Mouse (Mus musculus): ENCODE results near the gene Neu3. TPM values are rescaled to one million over a fixed set of nuclear protein-coding genes. Genes with fewer than 3 reads are reported as not detected.
A peak's percentile ranks its signal among the peaks of the same experiment; 100 is the strongest.
"Not testable (repeated sequence)": the region's sequence is repeated elsewhere in the genome, so short reads cannot be mapped to it uniquely, and the experiment has no call there.

Gene Neu3
- total RNA-seq, 2 experiments from 2014 or later: 3.8 to 11.9 TPM

GRCm38 (mm10) chr7:99836781-99837180 lies 8.6 kb upstream of the Neu3 start:
- ATAC-seq (replicated peaks; ENCODE audit: low FRiP score, poor library complexity, severe bottlenecking): no peak

GRCm38 (mm10) chr7:99834314-99834853 lies 6.2 kb upstream of the Neu3 start:
- ATAC-seq (replicated peaks; ENCODE audit: low FRiP score, poor library complexity, severe bottlenecking): no peak

DNA sequence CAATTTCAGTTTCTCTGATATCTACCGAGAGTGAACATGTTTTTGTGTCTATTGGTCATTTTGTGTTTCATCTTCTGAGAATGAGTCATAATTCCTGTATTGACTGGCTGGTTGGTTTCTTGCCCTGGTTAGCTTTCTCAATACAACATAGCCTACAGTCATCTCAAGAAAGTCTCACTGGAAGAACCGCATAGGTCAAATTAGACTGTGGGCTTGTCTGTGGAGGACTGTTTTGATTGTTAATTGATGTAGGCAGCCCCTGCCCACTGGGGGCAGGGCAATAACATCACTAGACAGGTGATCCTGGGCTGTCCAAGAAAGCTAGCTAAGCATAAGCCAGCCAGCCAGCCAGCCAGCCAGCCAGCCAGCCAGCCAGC lies 5.6 kb upstream of the Neu3 start:
- no peak for ATAC-seq (replicated peaks; ENCODE audit: low FRiP score, poor library complexity, severe bottlenecking)

- ATAC-seq (replicated peaks; ENCODE audit: low FRiP score, poor library complexity, severe bottlenecking): no peak
Measured at GRCm38 (mm10) chr7:99833115-99833845, 5.1 kb upstream of the Neu3 start.

GRCm38 (mm10) chr7:99826096-99826495 lies 2.1 kb downstream of the Neu3 start:
- no peak for ATAC-seq (replicated peaks; ENCODE audit: low FRiP score, poor library complexity, severe bottlenecking)

DNA sequence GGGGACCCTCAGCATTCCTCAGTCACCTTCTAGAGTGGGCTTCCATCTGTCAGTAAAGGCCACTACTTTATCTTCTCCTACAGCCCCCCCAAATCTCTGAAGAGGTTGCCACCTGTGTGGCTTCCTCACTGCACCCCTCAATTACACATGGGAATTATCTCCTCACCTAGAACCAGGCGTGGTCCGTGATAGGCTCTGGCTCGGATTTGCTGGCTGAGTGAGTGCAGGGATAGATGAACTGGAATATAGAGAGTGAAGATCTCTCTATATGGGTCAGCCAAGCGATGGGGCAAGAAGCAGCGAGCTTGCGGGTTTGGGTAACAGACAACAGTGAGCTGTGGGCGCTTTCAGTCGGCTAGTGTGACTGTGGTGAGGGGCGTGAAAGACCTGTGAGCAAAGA lies 2.7 kb downstream of the Neu3 start:
- no peak for ATAC-seq (replicated peaks; ENCODE audit: low FRiP score, poor library complexity, severe bottlenecking)

- ATAC-seq (replicated peaks; ENCODE audit: low FRiP score, poor library complexity, severe bottlenecking): peak; percentile 22
Measured at GRCm38 (mm10) chr7:99824649-99825483, 3.4 kb downstream of the Neu3 start.

DNA sequence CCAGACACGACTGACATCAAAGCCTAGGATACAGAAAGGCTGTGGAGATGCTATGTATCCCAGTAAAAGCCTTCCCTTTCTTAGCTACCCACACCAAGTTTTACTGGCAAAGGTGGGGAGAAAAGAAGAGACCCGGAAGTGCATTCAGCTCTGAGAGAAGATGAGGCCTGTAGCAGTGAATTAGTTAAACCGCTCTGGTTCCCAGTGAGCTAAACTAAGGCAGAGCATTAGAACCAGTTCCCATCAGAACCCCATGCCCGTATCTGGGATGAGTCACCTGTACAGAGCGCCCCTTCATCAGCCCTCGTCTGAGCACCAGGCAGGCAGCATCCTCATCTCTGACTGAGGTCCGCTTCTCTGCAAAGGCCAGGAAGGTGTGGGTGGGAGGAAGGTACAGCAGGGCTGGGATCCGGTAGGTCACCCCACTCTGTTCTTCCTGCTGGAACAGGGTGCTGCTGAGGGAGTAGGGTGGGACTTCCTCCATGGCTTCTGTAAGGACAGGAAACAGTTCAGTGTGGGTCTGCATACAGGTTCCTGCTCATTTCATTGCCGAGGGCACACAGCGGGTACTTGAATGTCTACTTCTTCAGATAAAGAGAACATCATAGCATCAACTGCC lies 5.1 kb downstream of the Neu3 start:
- no peak for ATAC-seq (replicated peaks; ENCODE audit: low FRiP score, poor library complexity, severe bottlenecking)

DNA sequence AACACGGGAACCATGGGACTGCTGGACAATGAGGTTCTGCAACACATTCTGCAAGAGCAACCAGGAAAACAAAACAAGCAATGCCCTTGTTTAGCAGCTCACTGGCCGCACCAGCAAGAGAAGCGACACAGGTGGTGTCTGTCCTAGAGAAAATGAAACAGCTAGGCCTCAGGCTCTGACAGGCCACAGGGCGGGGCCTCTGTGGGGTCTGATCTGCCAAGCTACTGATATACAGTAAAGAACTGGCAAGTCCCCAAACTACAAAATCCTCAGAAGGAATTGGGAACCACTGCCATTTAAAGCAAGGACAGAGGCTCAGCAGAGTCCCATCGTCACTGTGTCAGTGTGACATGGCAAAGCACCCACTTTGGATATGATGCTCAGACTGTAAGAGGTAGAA lies 5.8 kb downstream of the Neu3 start:
- ATAC-seq (replicated peaks; ENCODE audit: low FRiP score, poor library complexity, severe bottlenecking): peak; percentile 87

- ATAC-seq (replicated peaks; ENCODE audit: low FRiP score, poor library complexity, severe bottlenecking): peak; percentile 58
Measured at GRCm38 (mm10) chr7:99821953-99822352, 6.3 kb downstream of the Neu3 start.

DNA sequence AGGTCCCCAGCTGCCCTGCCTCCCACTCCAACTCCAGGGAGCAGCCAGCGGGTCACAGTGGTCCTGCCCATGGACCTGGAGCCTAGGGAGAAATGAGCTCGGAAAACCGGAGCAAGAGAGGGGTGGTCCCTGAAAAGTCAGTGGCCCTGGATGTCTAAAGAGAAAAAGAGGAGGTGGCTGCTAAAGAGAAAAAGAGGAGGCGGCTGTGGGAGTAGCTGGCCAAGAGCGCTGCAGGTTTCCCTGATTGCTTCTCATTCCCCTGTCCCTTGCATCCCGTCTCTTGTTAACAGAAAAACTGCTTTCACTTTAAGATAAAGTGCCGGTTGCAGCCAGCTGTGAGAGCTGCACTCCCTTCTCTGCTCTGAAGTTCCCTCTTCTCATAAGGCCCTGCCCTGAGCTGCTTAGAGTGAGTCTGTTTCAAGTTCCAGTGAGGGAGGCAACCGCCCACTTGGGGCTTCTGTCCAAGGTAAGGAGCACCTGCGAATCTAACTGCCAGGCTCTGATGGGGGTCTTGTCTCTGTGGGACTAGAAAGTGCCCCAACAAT lies 10.0 kb downstream of the Neu3 start:
- ATAC-seq (replicated peaks; ENCODE audit: low FRiP score, poor library complexity, severe bottlenecking): not testable (repeated sequence)

- ATAC-seq (replicated peaks; ENCODE audit: low FRiP score, poor library complexity, severe bottlenecking): peak; percentile 72
Measured at GRCm38 (mm10) chr7:99813394-99813793, 14.8 kb downstream of the Neu3 start.

DNA sequence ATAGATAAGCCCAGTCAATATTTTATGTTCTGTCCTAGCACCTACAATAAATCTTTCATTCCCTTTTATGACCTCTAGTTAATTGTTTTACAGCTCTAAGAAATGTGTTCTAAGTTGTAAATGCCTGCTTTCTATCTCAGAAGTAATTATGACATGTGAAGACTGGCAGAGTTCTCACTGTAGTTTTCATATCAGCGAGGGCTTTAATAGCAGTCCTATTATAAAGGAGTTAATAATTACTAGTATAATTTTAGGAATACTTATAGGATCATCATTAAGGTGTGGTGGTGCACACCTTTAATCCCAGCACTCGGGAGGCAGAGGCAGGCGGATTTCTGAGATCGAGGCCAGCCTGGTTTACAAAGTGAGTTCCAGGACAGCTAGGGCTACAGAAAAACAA lies 16.6 kb downstream of the Neu3 start:
- no peak for ATAC-seq (replicated peaks; ENCODE audit: low FRiP score, poor library complexity, severe bottlenecking)

DNA sequence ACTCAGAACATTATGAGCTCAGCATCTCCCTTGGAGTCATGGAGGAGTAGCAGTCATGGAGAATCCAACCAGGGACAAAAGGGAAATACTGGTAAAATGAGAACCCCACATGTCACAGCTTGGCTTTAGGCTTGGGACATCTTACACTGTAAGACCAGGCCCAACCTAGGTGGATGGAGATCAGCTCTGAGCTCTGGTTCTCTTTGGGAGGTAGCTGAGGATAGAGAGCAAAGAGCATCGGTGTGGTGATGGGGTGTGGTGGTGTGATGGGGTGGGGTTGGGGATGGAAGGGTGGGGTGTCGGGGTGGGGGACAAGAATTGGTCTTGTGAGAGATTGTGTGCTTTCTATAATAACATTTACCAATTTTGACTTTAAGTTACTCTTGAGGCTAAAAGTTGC lies 17.4 kb downstream of the Neu3 start:
- ATAC-seq (replicated peaks; ENCODE audit: low FRiP score, poor library complexity, severe bottlenecking): no peak

DNA sequence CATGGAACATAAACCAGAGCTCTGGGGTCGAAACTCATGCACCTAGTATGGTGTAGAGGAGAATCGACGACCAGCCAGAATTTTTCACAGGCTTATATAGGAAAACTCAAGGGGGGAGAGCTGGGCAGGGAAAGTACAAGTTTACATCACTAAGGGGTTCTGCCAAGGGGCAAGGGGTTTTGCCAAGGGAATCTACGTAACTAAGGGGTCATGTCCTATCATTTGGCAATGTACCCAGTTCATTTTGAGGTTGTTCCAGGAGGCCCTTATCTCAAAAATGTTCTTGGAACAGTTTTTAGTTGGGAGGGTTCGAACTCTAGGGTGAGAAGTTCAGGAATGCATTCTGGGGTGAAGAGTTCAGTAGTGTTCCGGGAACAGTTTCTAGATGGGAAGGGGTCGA lies 21.2 kb downstream of the Neu3 start:
- ATAC-seq (replicated peaks; ENCODE audit: low FRiP score, poor library complexity, severe bottlenecking): not testable (repeated sequence)

GRCm38 (mm10) chr7:99805340-99805739 lies 22.9 kb downstream of the Neu3 start:
- no peak for ATAC-seq (replicated peaks; ENCODE audit: low FRiP score, poor library complexity, severe bottlenecking)

- ATAC-seq (replicated peaks; ENCODE audit: low FRiP score, poor library complexity, severe bottlenecking): peak; percentile 60
Measured at GRCm38 (mm10) chr7:99804033-99804432, 24.2 kb downstream of the Neu3 start.

DNA sequence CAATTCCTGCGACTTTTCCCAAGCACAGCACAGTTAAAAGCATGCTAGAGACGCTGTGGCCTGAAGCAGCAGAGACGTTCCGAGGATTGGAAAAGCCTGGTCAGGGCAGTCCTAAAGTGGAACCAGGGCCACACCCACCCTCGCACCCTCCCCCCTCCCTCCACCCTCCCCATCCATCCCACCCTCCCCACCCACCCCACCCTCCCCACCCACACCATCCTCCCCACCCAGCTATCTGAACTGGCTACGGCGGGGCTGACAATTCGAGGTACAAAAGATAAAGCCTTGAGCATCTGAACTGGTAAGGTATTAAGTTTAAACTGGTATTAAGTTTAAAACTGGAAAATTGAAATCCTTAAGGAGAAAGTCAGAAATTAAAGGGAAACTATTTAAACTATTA lies 24.7 kb downstream of the Neu3 start:
- ATAC-seq (replicated peaks; ENCODE audit: low FRiP score, poor library complexity, severe bottlenecking): peak; percentile 48; the same call in 1 of the 2 replicates

DNA sequence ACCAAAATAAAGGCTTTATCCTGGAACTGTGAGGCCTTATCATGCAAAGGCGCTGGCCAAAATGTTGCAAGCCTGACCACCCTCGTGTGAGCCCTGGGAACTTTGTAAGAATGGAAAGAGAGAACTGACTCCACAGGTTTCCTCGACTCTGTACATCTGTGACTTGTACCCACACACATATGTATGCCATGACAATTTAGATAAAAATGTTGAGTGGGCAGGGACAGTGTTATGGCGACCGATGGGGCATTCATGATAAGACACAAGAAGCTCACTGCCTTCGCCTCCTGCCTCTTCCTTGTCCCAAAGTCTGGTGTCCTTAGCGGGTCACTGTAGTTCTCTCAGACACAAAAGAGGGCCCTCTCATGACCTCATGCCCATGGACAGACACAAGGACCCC lies 29.1 kb downstream of the Neu3 start:
- peak; percentile 51 for ATAC-seq (replicated peaks; ENCODE audit: low FRiP score, poor library complexity, severe bottlenecking)

GRCm38 (mm10) chr7:99797911-99798647 lies 30.1 kb downstream of the Neu3 start:
- peak; percentile 78 for ATAC-seq (replicated peaks; ENCODE audit: low FRiP score, poor library complexity, severe bottlenecking)

All from erythroblast, adult 5-6 weeks (primary cell).